Mouse (Mus musculus) heart, postnatal 36 days (tissue): Measurements from ENCODE around the gene Pofut1. TPM values are rescaled to one million over a fixed set of nuclear protein-coding genes. Genes with fewer than 3 reads are reported as not detected.

Experiments used
- total RNA-seq, 2 experiments: library from RNA; stranded (reverse); gene quantifications; 2 replicates each; pipeline ENCODE4 v1.2.3; 2021

The Pofut1 gene
- total RNA-seq, 2 experiments from 2014 or later, result 13.7 to 14.6 TPM

Other genes with a start within 250 kb of the Pofut1 start
- gene Pdrg1, start 226.1 kb upstream of the Pofut1 start, total RNA-seq, result 100 to 1,000 TPM; 120 to 130 TPM
- gene Xkr7, start 209.7 kb upstream of the Pofut1 start, total RNA-seq, result not detected
- 10 to 100 TPM; 16.0 to 23.1 TPM for gene Ccm2l, start 175.6 kb upstream of the Pofut1 start, total RNA-seq
- 1 to 10 TPM; 1.7 to 1.9 TPM for gene Hck, start 133.1 kb upstream of the Pofut1 start, total RNA-seq
- 10 to 100 TPM; 48.6 to 52.9 TPM for gene Tm9sf4, start 80.2 kb upstream of the Pofut1 start, total RNA-seq
- 1 to 10 TPM; 1.0 to 1.6 TPM for gene Tspyl3, start 16.1 kb upstream of the Pofut1 start, total RNA-seq
- 1 to 10 TPM; 4.0 to 4.2 TPM for gene Plagl2, start 107 bp upstream of the Pofut1 start, total RNA-seq
- gene Kif3b, start 49.9 kb downstream of the Pofut1 start, total RNA-seq, result 1 to 10 TPM; 7.3 to 8.9 TPM
- gene Asxl1, start 104.3 kb downstream of the Pofut1 start, total RNA-seq, result 10 to 100 TPM; 23.5 to 23.8 TPM